Mouse (Mus musculus) intestine, embryonic 14.5 days (tissue): ENCODE results near the gene Ppp1r1b. TPM values are rescaled to one million over a fixed set of nuclear protein-coding genes. Genes with fewer than 3 reads are reported as not detected.

Source experiments
- ATAC-seq: fragments of 200-750 bp; cut with Nextera tagmentation; replicated peaks from 2 replicates; pipeline ENCODE4 v1.8.0; 2017; ENCODE audit warnings: low read depth, moderate number of reproducible peaks, moderate TSS enrichment, moderate library complexity; ENCODE audit not compliant: low FRiP score, low TSS enrichment
- DNase-seq: peaks from one replicate; pipeline ENCODE4 v3.0.0-alpha.2; 2018; ENCODE audit warnings: low spot score
- H3K27ac ChIP-seq: fragments of 300-500 bp; sonication (generic); 2 replicates; pipeline ENCODE4 v1.5.1; 2014; ENCODE audit warnings: low read depth, mild to moderate bottlenecking, control low read depth
- H3K27me3 ChIP-seq: fragments of 300-500 bp; sonication (generic); replicated peaks from 2 replicates; pipeline ENCODE4 v1.6.1; 2014; ENCODE audit warnings: low read length, control low read depth; ENCODE audit not compliant: control insufficient read depth, insufficient read depth
- H3K36me3 ChIP-seq: fragments of 300-500 bp; sonication (generic); 2 replicates; pipeline ENCODE4 v1.6.1; 2014; ENCODE audit warnings: low read length, control low read depth; ENCODE audit not compliant: control insufficient read depth, insufficient read depth
- H3K4me1 ChIP-seq: fragments of 300-500 bp; sonication (generic); replicated peaks from 2 replicates; pipeline ENCODE4 v1.6.1; 2014; ENCODE audit warnings: low read length, control low read depth, mixed read lengths; ENCODE audit not compliant: control insufficient read depth, insufficient read depth
- H3K4me2 ChIP-seq: fragments of 300-500 bp; sonication (generic); 2 replicates; pipeline ENCODE4 v1.6.1; 2014; ENCODE audit warnings: low read length
- H3K4me3 ChIP-seq: fragments of 300-500 bp; sonication (generic); 2 replicates; pipeline ENCODE4 v1.5.1; 2014; ENCODE audit warnings: low read depth, low read length, control low read depth, mixed read lengths
- H3K9ac ChIP-seq: fragments of 300-500 bp; sonication (generic); 2 replicates; pipeline ENCODE4 v1.6.1; 2014; ENCODE audit warnings: mild to moderate bottlenecking, low read length
- H3K9me3 ChIP-seq: fragments of 300-500 bp; sonication (generic); 2 replicates; pipeline ENCODE4 v1.6.1; 2016; ENCODE audit warnings: low read length, control low read depth; ENCODE audit not compliant: control insufficient read depth
- WGBS: fragments of 180-500 bp; shearing (Covaris S2); extraction: QIAGEN DNeasy Blood & Tissue Kit; methylation state at CpG from one replicate; pipeline ENCODE4 v1.1.7; 2014; 5-methylcytosine and 5-hydroxymethylcytosine counted together
- polyA plus RNA-seq: library from polyadenylated mRNA; unstranded; fragments of >200 nt; fragmentation: Nextera tagmentation; extraction: Ambion mirVana; gene quantifications from 2 replicates; pipeline ENCODE4 v1.2.1, GENCODE M21; 2014

Gene Ppp1r1b
- polyA plus RNA-seq, 1 experiment from 2014 or later: 22.6 TPM

- Histone ChIP-seq H3K36me3 (no peaks in the 10 kb centered on the region), H3K27me3 (peaks cover 100% of the 10 kb centered on the region), H3K4me3 (no peak overlapping the region), H3K9me3 (0 out of 2 replicates have a peak, but pooled peaks cover 2% of the 10 kb centered on the region), H3K9ac (no peak overlapping the region), H3K4me2 (no peak overlapping the region), H3K27ac (no peak overlapping the region), H3K4me1 (no peaks in the 10 kb centered on the region)
- WGBS: 17% methylated on average over 12 of the region's 12 CpGs
- DNase-seq (no peak), ATAC-seq (no peak)
Observed at GRCm38 (mm10) chr11:98320381-98320780, 27.8 kb upstream of the Ppp1r1b start.

GRCm38 (mm10) chr11:98320806-98321676 lies 27.2 kb upstream of the Ppp1r1b start:
- ATAC-seq (no peak), DNase-seq (no peak)
- Histone ChIP-seq H3K27me3 (peaks cover 100% of the 10 kb centered on the region), H3K9me3 (0 out of 2 replicates have a peak, but pooled peaks cover 2% of the 10 kb centered on the region), H3K36me3 (no peaks in the 10 kb centered on the region), H3K27ac (no peak overlapping the region), H3K4me1 (no peaks in the 10 kb centered on the region), H3K4me3 (no peak overlapping the region), H3K9ac (no peak overlapping the region), H3K4me2 (no peak overlapping the region)
- WGBS: 2% methylated on average over 30 of the region's 30 CpGs

GRCm38 (mm10) chr11:98321677-98322003 lies 26.6 kb upstream of the Ppp1r1b start:
- WGBS: 3% methylated on average over 5 of the region's 5 CpGs
- no peaks in the 10 kb centered on the region for H3K4me1 ChIP-seq
- ATAC-seq (no peak), DNase-seq (no peak)
- 0 out of 2 replicates have a peak, but pooled peaks cover 2% of the 10 kb centered on the region for H3K9me3 ChIP-seq
- H3K27me3 ChIP-seq: peaks cover 100% of the 10 kb centered on the region
- no peak overlapping the region for H3K27ac ChIP-seq
- no peak overlapping the region for H3K4me2 ChIP-seq
- H3K4me3 ChIP-seq: no peak overlapping the region
- H3K36me3 ChIP-seq: no peaks in the 10 kb centered on the region
- H3K9ac ChIP-seq: no peak overlapping the region

GRCm38 (mm10) chr11:98322159-98322558 lies 26.0 kb upstream of the Ppp1r1b start:
- no peak for ATAC-seq
- no peak overlapping the region for H3K4me3 ChIP-seq
- no peaks in the 10 kb centered on the region for H3K4me1 ChIP-seq
- whole genome bisulfite sequencing: 4% methylated on average over 1 of the region's 1 CpGs
- H3K4me2 ChIP-seq: no peak overlapping the region
- H3K27me3 ChIP-seq: peaks cover 100% of the 10 kb centered on the region
- no peak overlapping the region for H3K27ac ChIP-seq
- H3K9ac ChIP-seq: no peak overlapping the region
- no peak for DNase-seq
- H3K9me3 ChIP-seq: 0 out of 2 replicates have a peak, but pooled peaks cover 2% of the 10 kb centered on the region
- H3K36me3 ChIP-seq: no peaks in the 10 kb centered on the region

- H3K4me1 ChIP-seq: peaks cover 5% of the 10 kb centered on the region; the same call in 1 of the 2 replicates
- no peak overlapping the region for H3K27ac ChIP-seq
- no peak overlapping the region for H3K4me2 ChIP-seq
- H3K9ac ChIP-seq: no peak overlapping the region
- H3K9me3 ChIP-seq: 0 out of 2 replicates have a peak, but pooled peaks cover 2% of the 10 kb centered on the region
- DNase-seq (no peak), ATAC-seq (no peak)
- peaks cover 100% of the 10 kb centered on the region for H3K27me3 ChIP-seq
- H3K36me3 ChIP-seq: no peaks in the 10 kb centered on the region
- no peak overlapping the region for H3K4me3 ChIP-seq
- 4% methylated on average over 10 of the region's 10 CpGs for WGBS
Observed at GRCm38 (mm10) chr11:98323136-98323866, 24.9 kb upstream of the Ppp1r1b start.

- no peak overlapping the region for H3K9ac ChIP-seq
- ATAC-seq: no peak
- H3K4me1 ChIP-seq: peaks cover 9% of the 10 kb centered on the region; the same call in 1 of the 2 replicates
- no peak overlapping the region for H3K4me2 ChIP-seq
- H3K4me3 ChIP-seq: no peak overlapping the region
- H3K9me3 ChIP-seq: 0 out of 2 replicates have a peak, but pooled peaks cover 2% of the 10 kb centered on the region
- no peaks in the 10 kb centered on the region for H3K36me3 ChIP-seq
- H3K27me3 ChIP-seq: peaks cover 100% of the 10 kb centered on the region
- DNase-seq: peak; percentile 88
- WGBS: 2% methylated on average over 9 of the region's 9 CpGs
- H3K27ac ChIP-seq: no peak overlapping the region
Observed at GRCm38 (mm10) chr11:98323933-98324332, 24.3 kb upstream of the Ppp1r1b start.

- whole genome bisulfite sequencing: 6% methylated on average over 14 of the region's 14 CpGs
- Histone ChIP-seq H3K9ac (no peak overlapping the region), H3K27ac (no peak overlapping the region), H3K36me3 (no peaks in the 10 kb centered on the region), H3K27me3 (peaks cover 100% of the 10 kb centered on the region), H3K4me3 (no peak overlapping the region), H3K4me1 (peaks cover 9% of the 10 kb centered on the region; the same call in 1 of the 2 replicates), H3K4me2 (no peak overlapping the region), H3K9me3 (0 out of 2 replicates have a peak, but pooled peaks cover 2% of the 10 kb centered on the region)
- ATAC-seq: no peak
- no peak for DNase-seq
Observed at GRCm38 (mm10) chr11:98325191-98325820, 22.9 kb upstream of the Ppp1r1b start.

- H3K4me3 ChIP-seq: no peak overlapping the region
- no peak overlapping the region for H3K27ac ChIP-seq
- H3K9ac ChIP-seq: no peak overlapping the region
- H3K27me3 ChIP-seq: peaks cover 100% of the 10 kb centered on the region
- DNase-seq: no peak
- no peaks in the 10 kb centered on the region for H3K36me3 ChIP-seq
- no peak overlapping the region for H3K4me2 ChIP-seq
- 2% methylated on average over 22 of the region's 22 CpGs for WGBS
- no peak for ATAC-seq
- H3K4me1 ChIP-seq: peaks cover 9% of the 10 kb centered on the region; the same call in 1 of the 2 replicates
- 0 out of 2 replicates have a peak, but pooled peaks cover 1% of the 10 kb centered on the region for H3K9me3 ChIP-seq
Observed at GRCm38 (mm10) chr11:98325821-98326218, 22.4 kb upstream of the Ppp1r1b start.
